Mouse (Mus musculus): ENCODE measurements around the gene S100a6. TPM values are rescaled to one million over a fixed set of nuclear protein-coding genes. Genes with fewer than 3 reads are reported as not detected.

Gene S100a6
- polyA plus RNA-seq, 1 experiment from 2014 or later: 43.6 TPM

DNA sequence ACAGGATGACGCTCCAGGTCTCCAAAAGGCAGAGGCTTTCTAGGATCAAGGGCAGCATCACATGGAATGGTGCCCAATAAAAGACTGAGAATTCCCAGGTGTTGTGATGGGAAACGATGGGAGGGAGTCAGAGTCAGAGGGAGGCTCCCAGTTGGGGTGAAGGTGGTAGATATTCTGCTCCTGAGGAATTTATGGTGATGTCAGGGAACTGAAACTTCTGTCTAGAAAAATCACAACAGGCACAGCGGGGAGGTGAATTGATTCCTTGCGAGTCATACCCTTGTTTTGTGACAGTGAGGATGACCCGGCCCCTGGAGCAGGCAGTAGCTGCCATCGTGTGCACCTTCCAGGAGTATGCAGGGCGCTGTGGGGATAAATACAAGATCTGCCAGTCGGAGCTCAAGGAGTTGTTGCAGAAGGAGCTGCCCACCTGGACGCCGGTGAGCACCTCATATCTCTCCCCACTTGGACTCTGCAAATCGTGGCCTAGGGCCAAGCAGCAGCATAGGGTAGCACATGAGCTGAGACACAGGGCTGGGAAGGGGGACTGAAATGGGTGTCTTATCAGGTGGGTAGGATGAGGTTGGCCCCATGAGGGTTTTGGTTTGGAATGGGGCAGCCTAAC lies 11.1 kb upstream of the S100a6 start, which contains the start of gene Gm42674:
TSS of gene Gm42674 (plus strand) at position 419 of the 625 bp plus-strand sequence.
- Histone ChIP-seq H3K9ac (replicated peaks) (no peak within 1 kb of the TSS), H3K4me3 (replicated peaks) (no peak within 1 kb of the TSS), H3K27ac (replicated peaks) (no peak within 1 kb of the TSS), H3K27me3 (replicated peaks) (no peaks in the 10 kb centered on the region), H3K9me3 (replicated peaks) (no peaks in the 10 kb centered on the region), H3K4me1 (peaks cover 5% of the 10 kb centered on the region; the same call in 1 of the 2 replicates), H3K36me3 (no peaks in the 10 kb centered on the region), H3K4me2 (no peak within 1 kb of the TSS)
- 88% methylated on average over 11 of the region's 11 CpGs for WGBS
- ATAC-seq (ENCODE audit: low FRiP score): no peak

DNA sequence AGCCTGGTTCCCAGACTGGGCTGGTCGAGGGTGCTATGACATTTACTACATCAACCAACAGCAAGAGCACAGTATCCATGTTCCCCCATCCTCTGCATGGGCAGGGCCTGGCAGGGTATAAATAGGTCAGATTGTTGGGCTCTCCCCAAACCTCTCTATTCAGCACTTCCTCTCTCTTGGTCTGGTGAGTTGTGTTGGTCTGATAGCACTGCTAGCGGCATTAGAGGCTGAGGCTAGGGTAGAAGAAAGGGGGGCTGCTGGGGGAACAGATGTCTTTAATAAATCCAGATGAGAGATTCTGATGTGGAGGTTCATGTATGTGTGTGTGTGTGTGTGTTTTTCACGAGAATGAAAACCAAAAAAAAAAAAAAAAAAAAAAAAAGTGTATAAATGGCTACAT lies 9.1 kb upstream of the S100a6 start, which contains the start of gene S100a4:
TSS of gene S100a4 (plus strand) at position 149 of the 400 bp plus-strand sequence.
- 70% methylated on average over 3 of the region's 3 CpGs for WGBS
- Histone ChIP-seq H3K4me3 (replicated peaks) (no peak within 1 kb of the TSS), H3K36me3 (no peaks in the 10 kb centered on the region), H3K4me1 (peaks cover 5% of the 10 kb centered on the region; the same call in 1 of the 2 replicates), H3K27ac (replicated peaks) (no peak within 1 kb of the TSS), H3K27me3 (replicated peaks) (no peaks in the 10 kb centered on the region), H3K9me3 (replicated peaks) (no peaks in the 10 kb centered on the region), H3K4me2 (no peak within 1 kb of the TSS), H3K9ac (replicated peaks) (no peak within 1 kb of the TSS)
- no peak for ATAC-seq (ENCODE audit: low FRiP score)

GRCm38 (mm10) chr3:90604416-90604815 lies 8.3 kb upstream of the S100a6 start:
- ATAC-seq (ENCODE audit: low FRiP score): no peak
- Histone ChIP-seq H3K4me3 (replicated peaks) (no peak overlapping the region), H3K36me3 (no peaks in the 10 kb centered on the region), H3K9ac (replicated peaks) (no peak overlapping the region), H3K4me2 (no peak overlapping the region), H3K9me3 (replicated peaks) (no peaks in the 10 kb centered on the region), H3K4me1 (peaks cover 5% of the 10 kb centered on the region; the same call in 1 of the 2 replicates), H3K27me3 (replicated peaks) (no peaks in the 10 kb centered on the region), H3K27ac (replicated peaks) (no peak overlapping the region)
- 35% methylated on average over 4 of the region's 4 CpGs for WGBS

GRCm38 (mm10) chr3:90605049-90605448 lies 7.6 kb upstream of the S100a6 start:
- Histone ChIP-seq H3K27ac (replicated peaks) (no peak overlapping the region), H3K4me2 (no peak overlapping the region), H3K4me3 (replicated peaks) (no peak overlapping the region), H3K9me3 (replicated peaks) (no peaks in the 10 kb centered on the region), H3K4me1 (peaks cover 5% of the 10 kb centered on the region; the same call in 1 of the 2 replicates), H3K27me3 (replicated peaks) (no peaks in the 10 kb centered on the region), H3K9ac (replicated peaks) (no peak overlapping the region), H3K36me3 (no peaks in the 10 kb centered on the region)
- WGBS: 87% methylated on average over 3 of the region's 3 CpGs
- ATAC-seq (ENCODE audit: low FRiP score): no peak

- H3K27me3 ChIP-seq (replicated peaks): no peaks in the 10 kb centered on the region
- H3K4me3 ChIP-seq (replicated peaks): no peak overlapping the region
- no peak overlapping the region for H3K9ac ChIP-seq (replicated peaks)
- H3K9me3 ChIP-seq (replicated peaks): no peaks in the 10 kb centered on the region
- ATAC-seq (ENCODE audit: low FRiP score): no peak
- no peaks in the 10 kb centered on the region for H3K36me3 ChIP-seq
- 88% methylated on average over 2 of the region's 2 CpGs for WGBS
- no peak overlapping the region for H3K27ac ChIP-seq (replicated peaks)
- H3K4me2 ChIP-seq: no peak overlapping the region
- H3K4me1 ChIP-seq: peaks cover 5% of the 10 kb centered on the region; the same call in 1 of the 2 replicates
Observed at GRCm38 (mm10) chr3:90605736-90606135, 6.9 kb upstream of the S100a6 start.

GRCm38 (mm10) chr3:90606185-90606584 lies 6.5 kb upstream of the S100a6 start:
- ATAC-seq (ENCODE audit: low FRiP score): no peak
- 91% methylated on average over 6 of the region's 6 CpGs for WGBS
- Histone ChIP-seq H3K9ac (replicated peaks) (no peak overlapping the region), H3K27ac (replicated peaks) (no peak overlapping the region), H3K9me3 (replicated peaks) (no peaks in the 10 kb centered on the region), H3K4me2 (no peak overlapping the region), H3K36me3 (no peaks in the 10 kb centered on the region), H3K4me1 (peaks cover 5% of the 10 kb centered on the region; the same call in 1 of the 2 replicates), H3K27me3 (replicated peaks) (no peaks in the 10 kb centered on the region), H3K4me3 (replicated peaks) (no peak overlapping the region)

DNA sequence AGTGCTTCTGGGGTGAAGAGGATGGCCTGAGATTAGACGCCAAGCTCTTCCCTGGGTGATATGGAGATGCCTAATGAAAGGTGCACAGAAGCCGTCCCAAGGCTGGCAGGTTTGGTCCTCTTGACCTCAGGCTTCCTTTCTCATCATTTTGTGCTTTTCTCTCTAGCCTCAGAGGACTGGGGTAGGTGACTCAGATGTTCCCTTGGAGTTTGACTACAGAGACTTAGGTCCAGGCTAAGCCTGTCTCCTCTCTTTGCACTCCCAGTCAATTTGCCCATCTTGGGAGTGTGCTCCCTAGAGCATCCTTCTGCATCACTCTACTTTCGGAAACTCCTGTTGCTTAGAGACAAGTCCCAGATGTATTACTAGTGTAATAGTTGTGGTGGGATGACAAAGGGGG lies 5.3 kb upstream of the S100a6 start:
- Histone ChIP-seq H3K27me3 (replicated peaks) (no peaks in the 10 kb centered on the region), H3K9me3 (replicated peaks) (no peaks in the 10 kb centered on the region), H3K9ac (replicated peaks) (no peak overlapping the region), H3K27ac (replicated peaks) (no peak overlapping the region), H3K4me3 (replicated peaks) (no peak overlapping the region), H3K4me2 (no peak overlapping the region), H3K36me3 (no peaks in the 10 kb centered on the region), H3K4me1 (peaks cover 5% of the 10 kb centered on the region; the same call in 1 of the 2 replicates)
- ATAC-seq (ENCODE audit: low FRiP score): no peak
- WGBS: 85% methylated on average over 3 of the region's 3 CpGs

GRCm38 (mm10) chr3:90608223-90608622 lies 4.5 kb upstream of the S100a6 start, which contains the start of gene S100a5:
Gene S100a5 (plus strand): TSS chr3:90608523.
- H3K4me3 ChIP-seq (replicated peaks): no peak within 1 kb of the TSS
- H3K9ac ChIP-seq (replicated peaks): no peak within 1 kb of the TSS
- WGBS: 64% methylated on average over 3 of the region's 3 CpGs
- no peaks in the 10 kb centered on the region for H3K9me3 ChIP-seq (replicated peaks)
- H3K36me3 ChIP-seq: no peaks in the 10 kb centered on the region
- H3K4me2 ChIP-seq: no peak within 1 kb of the TSS
- no peak within 1 kb of the TSS for H3K27ac ChIP-seq (replicated peaks)
- H3K27me3 ChIP-seq (replicated peaks): peaks cover under 1% of the 10 kb centered on the region; the same call in 1 of the 2 replicates
- peaks cover 10% of the 10 kb centered on the region for H3K4me1 ChIP-seq
- no peak for ATAC-seq (ENCODE audit: low FRiP score)

- H3K36me3 ChIP-seq: no peaks in the 10 kb centered on the region
- H3K27ac ChIP-seq (replicated peaks): no peak overlapping the region
- no peaks in the 10 kb centered on the region for H3K9me3 ChIP-seq (replicated peaks)
- H3K4me3 ChIP-seq (replicated peaks): no peak overlapping the region
- no peak overlapping the region for H3K4me2 ChIP-seq
- peaks cover 10% of the 10 kb centered on the region for H3K4me1 ChIP-seq
- no peak for ATAC-seq (ENCODE audit: low FRiP score)
- peaks cover 5% of the 10 kb centered on the region; the same call in 1 of the 2 replicates for H3K27me3 ChIP-seq (replicated peaks)
- no peak overlapping the region for H3K9ac ChIP-seq (replicated peaks)
Observed at GRCm38 (mm10) chr3:90609102-90609501, 3.6 kb upstream of the S100a6 start.

DNA sequence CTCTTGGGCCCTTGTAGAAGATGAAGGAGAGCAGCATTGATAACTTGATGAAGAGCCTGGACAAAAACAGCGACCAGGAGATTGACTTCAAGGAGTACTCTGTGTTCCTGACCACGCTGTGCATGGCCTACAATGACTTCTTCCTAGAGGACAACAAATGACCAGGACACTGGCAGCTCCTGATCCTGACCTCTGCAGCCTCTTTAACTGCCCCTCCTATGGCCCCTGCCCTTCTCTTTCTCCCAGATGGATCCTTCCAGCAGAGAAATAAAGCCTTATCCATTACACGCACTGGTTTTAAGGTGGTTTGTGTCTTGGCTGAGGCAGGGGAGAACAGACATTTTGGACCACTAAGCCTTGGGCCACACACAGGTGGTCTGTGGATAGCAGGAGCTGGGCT lies 1.2 kb upstream of the S100a6 start:
- Histone ChIP-seq H3K9ac (replicated peaks) (no peak overlapping the region), H3K27ac (replicated peaks) (no peak overlapping the region), H3K27me3 (replicated peaks) (peaks cover 5% of the 10 kb centered on the region; the same call in 1 of the 2 replicates), H3K4me2 (no peak overlapping the region), H3K9me3 (replicated peaks) (no peaks in the 10 kb centered on the region), H3K4me3 (replicated peaks) (no peak overlapping the region), H3K4me1 (peaks cover 5% of the 10 kb centered on the region), H3K36me3 (no peaks in the 10 kb centered on the region)
- WGBS: 92% methylated on average over 3 of the region's 3 CpGs
- no peak for ATAC-seq (ENCODE audit: low FRiP score)

GRCm38 (mm10) chr3:90612061-90612460 lies 621 bp upstream of the S100a6 start:
- Histone ChIP-seq H3K4me3 (replicated peaks) (no peak overlapping the region), H3K4me2 (no peak overlapping the region), H3K9me3 (replicated peaks) (no peaks in the 10 kb centered on the region), H3K27me3 (replicated peaks) (peaks cover 5% of the 10 kb centered on the region; the same call in 1 of the 2 replicates), H3K9ac (replicated peaks) (no peak overlapping the region), H3K27ac (replicated peaks) (no peak overlapping the region), H3K4me1 (peaks cover 5% of the 10 kb centered on the region), H3K36me3 (no peaks in the 10 kb centered on the region)
- ATAC-seq (ENCODE audit: low FRiP score): no peak
- WGBS: 67% methylated on average over 4 of the region's 4 CpGs

GRCm38 (mm10) chr3:90613461-90614147 lies 922 bp downstream of the S100a6 start:
- Histone ChIP-seq H3K4me3 (replicated peaks) (peak overlapping the region; percentile 32), H3K4me2 (peak overlapping the region; percentile 67), H3K9ac (replicated peaks) (no peak overlapping the region), H3K36me3 (no peaks in the 10 kb centered on the region), H3K27ac (replicated peaks) (no peak overlapping the region), H3K9me3 (replicated peaks) (no peaks in the 10 kb centered on the region), H3K4me1 (peaks cover 5% of the 10 kb centered on the region), H3K27me3 (replicated peaks) (peaks cover 5% of the 10 kb centered on the region; the same call in 1 of the 2 replicates)
- ATAC-seq (ENCODE audit: low FRiP score): 0 out of 2 replicates have a peak, but pooled peaks have one; percentile 3
- WGBS: 70% methylated on average over 7 of the region's 7 CpGs
